Mouse (Mus musculus) liver, embryonic 14.5 days (tissue): Measurements from ENCODE around the gene Yipf6.

Experiments used
- CTCF ChIP-seq: IDR thresholded peaks from 2 replicates; pipeline ENCODE4 v1.5.1; 2016; ENCODE audit warnings: antibody characterized with exemption, low read depth, control low read depth
- EP300 ChIP-seq: IDR thresholded peaks from 2 replicates; pipeline ENCODE4 v1.6.1; 2016; ENCODE audit warnings: antibody characterized with exemption, low read depth

GRCm38 (mm10) chrX:98936707-98937554, 815 bp downstream of the Yipf6 start:
- TF ChIP-seq CTCF (no peak), EP300 (no peak)
